Mouse (Mus musculus): Measurements from ENCODE around the gene Gpank1. TPM values are rescaled to one million over a fixed set of nuclear protein-coding genes. Genes with fewer than 3 reads are reported as not detected.

Gene Gpank1
- total RNA-seq, 1 experiment from 2014 or later: 19.0 TPM

GRCm38 (mm10) chr17:35159638-35160037, 38.4 kb downstream of the Gpank1 start:
- DNase-seq: no peak

DNA sequence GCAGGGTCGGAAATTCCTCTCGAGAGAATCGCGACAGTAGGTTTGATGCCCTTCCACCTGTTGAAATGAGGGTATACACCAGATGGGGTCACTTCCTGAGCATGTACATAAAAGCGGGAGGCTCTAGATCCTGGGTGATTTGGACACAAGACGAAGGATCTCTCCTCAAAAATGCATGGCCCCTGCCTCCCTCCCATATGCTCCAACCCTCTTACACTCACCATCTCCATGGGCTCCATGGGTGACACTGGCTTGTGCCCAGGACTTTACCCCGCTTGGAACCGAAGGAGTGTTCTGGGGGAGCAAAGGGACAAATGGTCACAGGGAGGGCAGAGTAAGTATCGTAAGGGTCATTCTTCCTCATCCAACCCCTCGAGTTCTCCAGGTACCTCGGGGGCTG, 40.2 kb downstream of the Gpank1 start:
- no peak for DNase-seq

- DNase-seq: no peak
Measured at GRCm38 (mm10) chr17:35162121-35162520, 40.9 kb downstream of the Gpank1 start.

- DNase-seq: peak; percentile 43
Measured at GRCm38 (mm10) chr17:35162730-35163129, 41.5 kb downstream of the Gpank1 start.

- DNase-seq: no peak
Measured at GRCm38 (mm10) chr17:35163326-35164081, 42.2 kb downstream of the Gpank1 start.

DNA sequence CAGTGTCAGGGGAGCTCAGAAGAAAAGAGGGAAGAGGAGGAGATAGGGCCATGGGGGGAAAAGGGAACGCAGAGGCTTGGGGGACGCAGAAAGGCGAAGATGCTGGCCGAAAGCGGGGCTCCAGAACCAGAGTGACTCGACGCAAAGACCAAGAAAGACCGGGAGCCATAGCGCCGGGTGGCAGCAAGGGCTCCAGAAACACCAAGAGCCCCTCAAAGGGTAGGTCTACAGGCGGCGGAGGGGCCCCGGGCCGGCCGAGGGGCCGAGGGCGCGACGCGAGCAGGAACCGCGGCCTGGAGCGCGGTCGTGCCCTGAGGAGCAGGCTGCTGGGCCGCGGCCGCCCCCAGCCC, 42.9 kb downstream of the Gpank1 start:
- no peak for DNase-seq

GRCm38 (mm10) chr17:35164568-35165450, 43.6 kb downstream of the Gpank1 start, which contains the start of gene Prrc2a:
Gene Prrc2a (minus strand): TSS chr17:35164897.
- DNase-seq: peak; percentile 95

GRCm38 (mm10) chr17:35165451-35166155, 44.3 kb downstream of the Gpank1 start:
- no peak for DNase-seq

DNA sequence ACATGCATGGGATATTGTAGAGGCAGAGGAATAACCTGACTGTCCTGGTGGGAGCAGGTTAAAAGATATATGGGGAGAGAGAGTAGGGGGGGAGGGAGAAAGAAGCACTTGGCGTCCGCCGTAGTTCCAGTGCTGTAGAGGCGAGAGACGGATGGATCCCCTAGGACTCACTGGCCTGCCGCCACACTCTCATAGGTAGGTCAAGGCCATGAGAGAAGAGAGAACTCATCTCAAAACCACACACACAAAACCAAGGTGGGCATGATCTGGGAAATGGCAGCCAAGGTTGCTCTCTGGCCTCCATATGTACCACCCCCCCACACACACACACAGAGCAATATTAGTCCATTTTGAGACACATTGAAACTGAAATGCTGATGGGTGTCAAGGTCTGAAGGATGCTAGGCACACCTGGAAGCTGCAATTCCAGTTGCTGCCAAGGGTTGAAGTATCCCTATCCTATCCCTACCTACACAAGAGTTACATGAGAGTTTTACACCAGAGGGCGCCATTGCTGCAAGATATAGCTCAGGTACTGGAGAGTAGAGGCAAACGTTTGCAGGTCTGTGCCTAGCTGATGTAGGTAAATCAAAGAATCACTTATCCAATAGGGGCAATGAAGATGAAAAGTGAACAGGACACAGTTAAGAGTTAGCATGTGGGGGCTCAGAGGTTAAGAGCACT, 45.2 kb downstream of the Gpank1 start:
- no peak for DNase-seq

GRCm38 (mm10) chr17:35167794-35168193, 46.5 kb downstream of the Gpank1 start:
- no peak for DNase-seq

DNA sequence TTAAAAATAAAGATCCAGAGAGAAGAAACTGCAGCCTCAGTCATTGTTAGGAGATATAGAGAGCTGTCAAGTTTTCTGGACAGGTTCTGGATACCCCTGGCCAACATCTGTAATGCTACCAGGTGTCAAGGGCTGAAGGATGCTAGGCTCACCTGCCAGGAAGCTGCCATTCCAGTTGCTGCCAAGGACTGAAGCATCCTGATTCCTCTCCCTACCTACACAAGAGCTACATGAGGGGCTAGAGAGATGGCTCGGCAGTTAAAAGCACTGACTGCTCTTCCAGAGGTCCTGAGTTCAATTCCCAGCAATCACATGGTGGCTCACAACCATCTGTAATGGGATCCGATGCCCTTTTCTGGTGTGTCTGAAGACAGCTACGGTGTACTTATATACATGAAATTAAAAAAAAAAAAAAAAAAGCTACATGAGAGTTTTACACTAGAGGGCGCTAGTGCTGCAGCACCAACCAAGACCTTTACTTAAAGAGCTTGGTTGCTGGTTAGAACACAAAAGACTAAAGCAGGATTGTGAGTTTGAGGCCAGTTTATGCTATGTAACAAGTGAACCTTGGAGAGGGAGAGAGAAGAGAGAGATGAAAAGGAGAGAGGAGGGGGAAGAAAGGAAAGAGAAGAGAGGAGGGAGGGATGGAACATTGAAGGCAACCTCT, 47.4 kb downstream of the Gpank1 start:
- no peak for DNase-seq

DNA sequence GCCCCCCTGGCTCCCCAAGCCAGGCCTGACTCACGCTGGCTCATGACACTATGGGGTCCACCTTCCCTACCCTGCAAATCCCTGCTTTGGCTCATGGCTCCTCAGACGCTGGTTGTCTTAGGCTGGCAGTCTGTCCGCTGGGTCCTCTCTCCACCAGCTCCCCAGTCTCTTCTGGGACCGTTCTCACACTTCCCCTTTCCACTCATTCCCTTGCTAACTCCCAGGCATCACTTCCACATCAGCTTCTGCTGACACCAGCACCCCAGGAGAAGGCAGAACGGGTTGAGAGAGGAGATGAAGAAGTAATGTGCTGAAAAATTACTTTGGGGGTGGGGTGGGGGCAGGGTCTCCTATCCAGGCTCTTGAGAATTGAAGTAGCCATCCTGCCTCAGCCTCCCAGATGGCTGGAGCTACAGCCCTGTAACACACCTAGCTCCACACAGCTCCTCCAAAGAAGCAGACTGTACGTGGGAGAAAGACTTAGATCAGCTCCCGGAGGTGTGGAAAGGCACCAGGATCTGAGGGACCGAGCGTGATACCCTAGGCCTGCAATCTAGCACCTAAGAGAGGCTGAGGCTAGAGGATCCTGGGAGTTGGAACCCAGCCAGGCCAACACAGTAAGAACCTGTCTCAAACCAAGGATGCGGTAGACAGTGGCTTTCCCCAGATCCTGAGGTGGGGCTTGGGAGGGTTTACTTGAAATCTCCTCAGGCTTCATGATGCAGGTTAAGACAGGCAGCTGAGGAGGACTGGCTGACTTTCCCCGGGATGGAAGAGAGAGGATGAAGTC, 51.4 kb downstream of the Gpank1 start:
- no peak for DNase-seq

GRCm38 (mm10) chr17:35173329-35173728, 52.1 kb downstream of the Gpank1 start:
- no peak for DNase-seq

Other genes starting within 250 kb of the Gpank1 start
- 15.0 and 22.5 TPM in 2 replicates for gene Zbtb12, start 242.0 kb upstream of the Gpank1 start, total RNA-seq (2021)
- gene Gm20547, start 239.4 kb upstream of the Gpank1 start, total RNA-seq (2021): not detected in 2 replicates
- gene C2, start 223.2 kb upstream of the Gpank1 start, total RNA-seq (2021): 71.7 and 86.4 TPM in 2 replicates
- gene Ehmt2, start 223.0 kb upstream of the Gpank1 start, total RNA-seq (2021): 158 and 186 TPM in 2 replicates
- 1.7 and 2.4 TPM in 2 replicates for gene Slc44a4, start 207.0 kb upstream of the Gpank1 start, total RNA-seq (2021)
- gene Neu1, start 190.2 kb upstream of the Gpank1 start, total RNA-seq (2021): 26.1 and 27.6 TPM in 2 replicates
- 29.0 and 79.3 TPM in 2 replicates for gene Hspa1b, start 162.2 kb upstream of the Gpank1 start, total RNA-seq (2021)
- not detected in 2 replicates for gene Gm20481, start 151.5 kb upstream of the Gpank1 start, total RNA-seq (2021)
- 18.9 and 33.6 TPM in 2 replicates for gene Hspa1a, start 149.3 kb upstream of the Gpank1 start, total RNA-seq (2021)
- gene Hspa1l, start 148.8 kb upstream of the Gpank1 start, total RNA-seq (2021): 0.27 TPM in 1 of 2 replicates, not detected in the other
- 39.6 and 51.2 TPM in 2 replicates for gene Lsm2, start 139.6 kb upstream of the Gpank1 start, total RNA-seq (2021)
- 62.4 and 64.8 TPM in 2 replicates for gene Vars, start 120.5 kb upstream of the Gpank1 start, total RNA-seq (2021)
- 0.57 and 0.97 TPM in 2 replicates for gene Vwa7, start 104.9 kb upstream of the Gpank1 start, total RNA-seq (2021)
- gene Sapcd1, start 93.4 kb upstream of the Gpank1 start, total RNA-seq (2021): 0.61 TPM in 1 of 2 replicates, not detected in the other
- 1.3 and 1.6 TPM in 2 replicates for gene Msh5, start 74.7 kb upstream of the Gpank1 start, total RNA-seq (2021)
- gene Clic1, start 71.5 kb upstream of the Gpank1 start, total RNA-seq (2021): 79.7 and 90.5 TPM in 2 replicates
- gene Ddah2, start 62.4 kb upstream of the Gpank1 start, total RNA-seq (2021): 14.2 and 17.8 TPM in 2 replicates
- gene Ly6g6c, start 56.1 kb upstream of the Gpank1 start, total RNA-seq (2021): not detected in 2 replicates
- 0.24 TPM in 1 of 2 replicates, not detected in the other for gene Mpig6b, start 55.3 kb upstream of the Gpank1 start, total RNA-seq (2021)
- not detected in 2 replicates for gene Ly6g6e, start 44.6 kb upstream of the Gpank1 start, total RNA-seq (2021)
- 1.5 and 2.0 TPM in 2 replicates for gene Ly6g6d, start 43.4 kb upstream of the Gpank1 start, total RNA-seq (2021)
- not detected in 2 replicates for gene Ly6g6f, start 35.8 kb upstream of the Gpank1 start, total RNA-seq (2021)
- gene Abhd16a, start 32.2 kb upstream of the Gpank1 start, total RNA-seq (2021): 67.1 and 84.9 TPM in 2 replicates
- gene Ly6g5c, start 13.2 kb upstream of the Gpank1 start, total RNA-seq (2021): not detected in 2 replicates
- 0.30 and 0.81 TPM in 2 replicates for gene Ly6g5b, start 6.0 kb upstream of the Gpank1 start, total RNA-seq (2021)
- gene Csnk2b, start 598 bp downstream of the Gpank1 start, total RNA-seq (2021): 201 and 272 TPM in 2 replicates
- 23.0 and 29.7 TPM in 2 replicates for gene D17H6S53E, start 4.9 kb downstream of the Gpank1 start, total RNA-seq (2021)
- 2.9 TPM in 1 of 2 replicates, not detected in the other for gene Apom, start 10.6 kb downstream of the Gpank1 start, total RNA-seq (2021)
- gene Bag6, start 13.7 kb downstream of the Gpank1 start, total RNA-seq (2021): 403 and 461 TPM in 2 replicates
- gene Prrc2a, start 43.4 kb downstream of the Gpank1 start, total RNA-seq (2021): 268 and 310 TPM in 2 replicates
- gene Aif1, start 54.6 kb downstream of the Gpank1 start, total RNA-seq (2021): 2.3 and 3.0 TPM in 2 replicates
- 5.2 TPM in 1 of 2 replicates, not detected in the other for gene Lst1, start 67.0 kb downstream of the Gpank1 start, total RNA-seq (2021)
- gene Ltb, start 73.0 kb downstream of the Gpank1 start, total RNA-seq (2021): 2.8 and 8.5 TPM in 2 replicates
- 0.58 and 0.76 TPM in 2 replicates for gene Tnf, start 80.6 kb downstream of the Gpank1 start, total RNA-seq (2021)
- 0.30 TPM in 1 of 2 replicates, not detected in the other for gene Lta, start 83.9 kb downstream of the Gpank1 start, total RNA-seq (2021)
- not detected in 2 replicates for gene Gm16181, start 99.4 kb downstream of the Gpank1 start, total RNA-seq (2021)
- gene Atp6v1g2, start 112.2 kb downstream of the Gpank1 start, total RNA-seq (2021): 8.0 and 8.4 TPM in 2 replicates
- 18.3 and 24.1 TPM in 2 replicates for gene Nfkbil1, start 114.3 kb downstream of the Gpank1 start, total RNA-seq (2021)
- 237 and 249 TPM in 2 replicates for gene Ddx39b, start 120.3 kb downstream of the Gpank1 start, total RNA-seq (2021)
- 86.1 and 109 TPM in 2 replicates for gene H2-D1, start 141.3 kb downstream of the Gpank1 start, total RNA-seq (2021)
- 0.90 and 2.0 TPM in 2 replicates for gene H2-Q1, start 198.9 kb downstream of the Gpank1 start, total RNA-seq (2021)
- 1.1 TPM in 1 of 2 replicates, not detected in the other for gene H2-Q2, start 220.8 kb downstream of the Gpank1 start, total RNA-seq (2021)